Mouse (Mus musculus) embryonic facial prominence, embryonic 12.5 days (tissue): Measurements from ENCODE around the gene Ankrd2. TPM values are rescaled to one million over a fixed set of nuclear protein-coding genes. Genes with fewer than 3 reads are reported as not detected.
"Not testable (repeated sequence)": the region's sequence is repeated elsewhere in the genome, so short reads cannot be mapped to it uniquely, and the experiment has no call there.

Experiments used
- ATAC-seq: fragments of 200-750 bp; cut with Nextera tagmentation; 2 replicates; pipeline ENCODE4 v1.8.0; 2017; ENCODE audit not compliant: insufficient number of reproducible peaks, insufficient read depth, low FRiP score, low TSS enrichment
- H3K27ac ChIP-seq: fragments of 300-500 bp; sonication (generic); 2 replicates; pipeline ENCODE4 v1.5.1; 2016; ENCODE audit warnings: mild to moderate bottlenecking
- H3K27me3 ChIP-seq: fragments of 300-500 bp; sonication (generic); 2 replicates; pipeline ENCODE4 v1.6.1; 2016; ENCODE audit warnings: mild to moderate bottlenecking, moderate library complexity
- H3K36me3 ChIP-seq: fragments of 300-500 bp; sonication (generic); 2 replicates; pipeline ENCODE4 v1.6.1; 2016; ENCODE audit warnings: mild to moderate bottlenecking
- H3K4me1 ChIP-seq: fragments of 300-500 bp; sonication (generic); 2 replicates; pipeline ENCODE4 v1.6.1; 2016
- H3K4me2 ChIP-seq: fragments of 300-500 bp; sonication (generic); replicated peaks from 2 replicates; pipeline ENCODE4 v1.6.1; 2016; ENCODE audit warnings: mild to moderate bottlenecking, moderate library complexity
- H3K4me3 ChIP-seq: fragments of 300-500 bp; sonication (generic); 2 replicates; pipeline ENCODE4 v1.5.1; 2016; ENCODE audit warnings: mild to moderate bottlenecking
- H3K9ac ChIP-seq: fragments of 300-500 bp; sonication (generic); 2 replicates; pipeline ENCODE4 v1.6.1; 2016; ENCODE audit warnings: mild to moderate bottlenecking, moderate library complexity
- H3K9me3 ChIP-seq: fragments of 300-500 bp; sonication (generic); 2 replicates; pipeline ENCODE4 v1.6.1; 2016; ENCODE audit warnings: mild to moderate bottlenecking, moderate library complexity
- WGBS: fragments of 180-500 bp; shearing (Covaris S2); methylation state at CpG from one replicate; pipeline ENCODE4 v1.1.7; 2016; 5-methylcytosine and 5-hydroxymethylcytosine counted together
- polyA plus RNA-seq: library from polyadenylated mRNA; unstranded; fragments of >200 nt; fragmentation: Nextera tagmentation; extraction: Ambion mirVana; gene quantifications from 2 replicates; pipeline ENCODE4 v1.2.1, GENCODE M21; 2016

Gene Ankrd2
- polyA plus RNA-seq, 1 experiment from 2014 or later, result 0.24 TPM

DNA sequence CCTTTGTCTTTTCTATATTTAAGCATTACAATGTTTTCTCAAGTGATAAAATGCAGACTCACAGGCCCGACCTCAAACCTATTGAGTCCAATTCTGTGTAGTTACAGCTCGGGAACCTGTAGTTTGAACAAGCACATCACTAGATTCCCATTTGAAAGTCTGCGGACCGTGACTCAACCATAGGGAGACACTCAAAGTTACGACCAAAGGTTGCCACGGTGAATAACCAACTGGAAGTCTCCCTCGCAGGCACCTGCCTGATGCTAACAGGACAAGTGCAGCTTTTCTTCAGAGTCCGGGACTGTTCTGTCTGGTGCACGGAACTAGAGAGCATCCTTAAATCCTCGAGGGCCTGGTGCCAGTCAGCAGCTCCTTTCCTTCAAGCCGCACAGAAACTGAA lies 44.7 kb downstream of the Ankrd2 start:
- H3K9me3 ChIP-seq, result no peaks in the 10 kb centered on the region
- 86% methylated on average over 11 of the region's 11 CpGs for WGBS
- peaks cover 15% of the 10 kb centered on the region for H3K36me3 ChIP-seq
- no peak overlapping the region for H3K4me3 ChIP-seq
- H3K4me2 ChIP-seq, result no peak overlapping the region
- no peaks in the 10 kb centered on the region for H3K4me1 ChIP-seq
- no peak for ATAC-seq
- H3K27ac ChIP-seq, result no peak overlapping the region
- no peak overlapping the region for H3K9ac ChIP-seq
- H3K27me3 ChIP-seq, result no peaks in the 10 kb centered on the region

DNA sequence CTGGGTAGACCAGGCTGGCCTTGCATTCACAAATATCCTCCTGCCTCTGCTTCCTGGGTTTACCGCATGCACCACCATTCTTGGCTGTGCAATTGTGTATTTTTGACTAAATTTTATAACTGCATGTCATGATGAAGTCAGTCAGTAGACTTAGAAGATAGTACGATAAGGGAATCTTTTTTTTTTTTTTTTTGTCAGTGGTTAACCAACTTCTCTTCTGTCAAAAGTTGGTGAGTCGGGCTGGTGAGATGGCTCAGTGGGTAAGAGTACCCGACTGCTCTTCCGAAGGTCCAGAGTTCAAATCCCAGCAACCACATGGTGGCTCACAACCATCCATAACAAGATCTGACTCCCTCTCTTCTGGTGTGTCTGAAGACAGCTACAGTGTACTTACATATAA lies 45.8 kb downstream of the Ankrd2 start:
- WGBS, result 93% methylated on average over 5 of the region's 5 CpGs
- ATAC-seq, H3K4me2 ChIP-seq, H3K27ac ChIP-seq, H3K4me1 ChIP-seq, H3K9ac ChIP-seq, H3K36me3 ChIP-seq, H3K4me3 ChIP-seq, H3K27me3 ChIP-seq, H3K9me3 ChIP-seq: not testable (repeated sequence)

DNA sequence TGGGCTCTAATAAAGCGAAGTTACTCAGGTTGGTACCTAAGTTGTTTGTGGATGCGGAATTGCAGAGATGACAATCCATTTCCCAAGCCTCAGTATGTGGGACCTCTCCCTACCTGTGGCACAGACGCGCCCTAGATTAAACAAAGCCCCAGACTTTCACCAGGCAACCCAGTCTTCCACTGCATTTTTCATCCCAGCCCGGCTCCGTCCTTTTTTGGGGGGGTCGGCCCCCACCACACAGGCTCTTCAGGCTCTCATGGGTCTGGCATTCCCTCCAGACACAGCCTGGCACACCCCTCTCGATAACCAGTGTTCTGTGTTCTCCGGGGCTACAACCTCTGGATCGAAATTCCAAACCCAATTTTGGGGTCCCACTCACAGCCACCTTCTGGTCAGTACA lies 49.9 kb downstream of the Ankrd2 start:
- Histone ChIP-seq H3K4me3 (peak overlapping the region; percentile 69), H3K36me3 (no peaks in the 10 kb centered on the region), H3K9me3 (no peaks in the 10 kb centered on the region), H3K9ac (peak overlapping the region; percentile 70), H3K27ac (no peak overlapping the region), H3K27me3 (no peaks in the 10 kb centered on the region), H3K4me2 (peak overlapping the region; percentile 88), H3K4me1 (peaks cover 6% of the 10 kb centered on the region; the same call in 1 of the 2 replicates)
- no peak for ATAC-seq
- 6% methylated on average over 10 of the region's 10 CpGs for WGBS

DNA sequence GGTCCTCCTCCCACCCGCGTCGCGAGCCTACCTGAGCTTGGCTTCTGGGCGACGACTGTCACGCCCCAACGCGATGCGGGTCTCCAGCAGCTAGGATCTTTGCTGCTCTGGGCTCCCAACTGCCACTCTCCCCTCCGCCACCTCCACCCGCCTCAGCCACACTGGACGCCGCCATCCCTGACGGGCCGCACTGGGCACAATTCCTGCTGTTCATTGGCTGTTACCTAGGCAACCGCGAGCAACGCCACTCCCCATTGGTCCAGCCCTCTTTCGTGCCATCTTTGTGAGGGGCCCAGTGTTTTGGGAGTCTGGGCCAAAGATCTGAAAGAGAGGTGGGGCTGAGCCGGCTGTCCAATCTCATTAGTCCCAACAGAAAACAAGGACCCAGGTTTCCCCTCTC lies 50.4 kb downstream of the Ankrd2 start, which contains the start of gene Morn4:
Gene Morn4, minus strand, starts transcription at position 192 of the 400 bp plus-strand sequence.
- peak; percentile 80 for ATAC-seq
- H3K9me3 ChIP-seq, result no peaks in the 10 kb centered on the region
- peak within 1 kb of the TSS; percentile 88 for H3K4me2 ChIP-seq
- under 1% methylated on average over 21 of the region's 21 CpGs for WGBS
- no peaks in the 10 kb centered on the region for H3K27me3 ChIP-seq
- no peak within 1 kb of the TSS for H3K27ac ChIP-seq
- H3K9ac ChIP-seq, result peak within 1 kb of the TSS; percentile 70
- H3K36me3 ChIP-seq, result no peaks in the 10 kb centered on the region
- H3K4me1 ChIP-seq, result peaks cover 7% of the 10 kb centered on the region
- peak within 1 kb of the TSS; percentile 69 for H3K4me3 ChIP-seq

DNA sequence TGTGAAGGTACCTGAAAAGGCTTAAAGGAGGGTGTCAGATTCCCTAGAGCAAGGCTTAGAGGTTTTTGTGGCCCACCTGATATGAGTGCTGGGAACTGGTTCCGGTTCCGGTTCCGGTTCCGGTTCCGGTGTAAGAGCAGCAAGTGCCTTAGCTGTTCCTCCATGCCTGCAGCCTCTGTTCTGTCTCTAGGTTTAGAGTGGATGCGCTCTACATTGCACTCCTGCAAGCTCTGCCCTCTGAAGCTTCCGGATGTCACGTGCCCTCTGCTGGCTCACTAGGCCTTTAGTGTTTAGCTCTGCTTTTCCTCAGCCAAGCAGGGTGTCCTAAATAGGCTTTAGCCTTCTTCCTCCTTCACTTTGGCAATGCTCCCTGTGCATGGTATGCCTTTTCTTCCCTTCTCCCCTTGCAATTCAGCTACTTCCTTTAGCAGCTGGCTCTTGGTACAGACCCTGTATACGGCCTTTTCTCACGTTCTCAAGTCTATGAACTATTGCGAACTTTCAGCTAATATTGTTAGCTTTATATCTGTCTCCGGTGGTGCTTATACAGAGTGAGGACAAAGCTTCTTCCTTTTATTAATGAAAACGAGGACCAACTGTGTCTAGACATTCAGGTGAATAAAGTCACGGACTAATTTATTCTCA lies 53.4 kb downstream of the Ankrd2 start:
- H3K36me3 ChIP-seq, result peaks cover 6% of the 10 kb centered on the region; the same call in 1 of the 2 replicates
- H3K27me3 ChIP-seq, result no peaks in the 10 kb centered on the region
- WGBS, result 19% methylated on average over 14 of the region's 14 CpGs
- no peaks in the 10 kb centered on the region for H3K9me3 ChIP-seq
- peak overlapping the region; percentile 95 for H3K4me3 ChIP-seq
- H3K4me1 ChIP-seq, result peaks cover 16% of the 10 kb centered on the region
- H3K27ac ChIP-seq, result peak overlapping the region; percentile 92
- no peak for ATAC-seq
- peak overlapping the region; percentile 76 for H3K4me2 ChIP-seq
- H3K9ac ChIP-seq, result no peak overlapping the region

DNA sequence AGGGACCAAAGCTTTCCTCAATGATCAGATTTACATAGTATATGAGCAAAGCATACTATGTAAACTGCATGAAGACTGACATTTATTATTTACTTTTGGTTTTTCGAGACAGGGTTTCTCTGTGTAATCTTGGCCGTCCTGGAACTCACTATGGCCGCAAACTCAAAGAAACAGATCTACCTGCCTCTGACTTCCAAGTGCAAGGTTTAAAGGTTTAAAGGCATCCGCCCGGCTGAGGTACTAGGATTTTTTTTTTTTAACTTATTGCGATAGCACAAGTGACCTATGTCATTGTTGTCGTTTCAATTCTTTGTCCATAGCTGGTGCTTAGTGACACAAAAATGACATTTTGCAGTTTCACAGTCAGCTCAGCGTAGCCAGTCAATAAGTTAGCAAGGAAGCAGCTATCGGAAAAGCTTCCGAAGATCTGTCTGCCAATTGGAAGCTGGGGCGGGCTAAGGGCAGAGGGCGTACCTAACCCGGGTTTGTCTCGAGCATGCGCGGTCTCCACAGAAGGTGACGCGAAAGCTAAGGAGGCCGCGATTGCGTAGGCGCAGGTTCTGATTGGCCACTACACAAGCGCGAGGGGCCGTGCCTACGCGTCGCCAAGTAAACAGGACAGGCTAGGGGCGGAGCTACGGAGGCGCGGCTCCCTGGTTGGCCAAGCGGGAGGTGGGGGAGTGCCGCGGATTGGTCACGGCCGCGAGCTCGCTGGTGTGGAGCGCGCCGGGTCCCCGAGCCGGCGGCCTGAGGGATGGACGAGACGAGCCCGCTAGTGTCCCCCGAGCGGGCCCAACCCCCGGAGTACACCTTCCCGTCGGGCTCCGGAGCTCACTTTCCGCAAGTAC lies 54.2 kb downstream of the Ankrd2 start, which contains the start of gene Pi4k2a:
Gene Pi4k2a, plus strand, starts transcription at position 723 of the 848 bp plus-strand sequence.
- Histone ChIP-seq H3K4me1 (peaks cover 16% of the 10 kb centered on the region), H3K9me3 (no peaks in the 10 kb centered on the region), H3K27me3 (no peaks in the 10 kb centered on the region), H3K9ac (peak within 1 kb of the TSS; percentile 91), H3K4me2 (peak within 1 kb of the TSS; percentile 76), H3K4me3 (peak within 1 kb of the TSS; percentile 95), H3K27ac (peak within 1 kb of the TSS; percentile 92), H3K36me3 (peaks cover 6% of the 10 kb centered on the region; the same call in 1 of the 2 replicates)
- WGBS, result 1% methylated on average over 55 of the region's 55 CpGs
- peak; percentile 97 for ATAC-seq

DNA sequence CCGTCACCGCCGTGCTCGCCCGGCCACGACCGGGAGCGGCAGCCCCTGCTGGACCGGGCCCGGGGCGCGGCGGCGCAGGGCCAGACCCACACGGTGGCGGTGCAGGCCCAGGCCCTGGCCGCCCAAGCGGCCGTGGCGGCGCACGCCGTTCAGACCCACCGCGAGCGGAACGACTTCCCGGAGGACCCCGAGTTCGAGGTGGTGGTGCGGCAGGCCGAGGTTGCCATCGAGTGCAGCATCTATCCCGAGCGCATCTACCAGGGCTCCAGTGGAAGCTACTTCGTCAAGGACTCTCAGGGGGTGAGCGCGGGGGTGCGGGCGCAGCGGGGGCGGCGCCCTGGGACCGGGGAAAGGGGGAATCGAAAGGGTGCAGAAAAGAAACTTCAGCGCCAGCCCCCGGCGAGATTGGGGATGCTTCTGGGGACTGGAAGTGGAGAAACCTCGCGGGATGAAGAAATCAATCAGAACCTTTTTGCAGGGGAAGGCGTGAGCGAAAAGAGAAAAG lies 54.9 kb downstream of the Ankrd2 start:
- H3K36me3 ChIP-seq, result peaks cover 6% of the 10 kb centered on the region; the same call in 1 of the 2 replicates
- H3K9ac ChIP-seq, result peak overlapping the region; percentile 91
- peak overlapping the region; percentile 92 for H3K27ac ChIP-seq
- 1% methylated on average over 52 of the region's 52 CpGs for WGBS
- peak; percentile 66 for ATAC-seq
- peaks cover 16% of the 10 kb centered on the region for H3K4me1 ChIP-seq
- H3K4me3 ChIP-seq, result peak overlapping the region; percentile 95
- H3K27me3 ChIP-seq, result no peaks in the 10 kb centered on the region
- peak overlapping the region; percentile 76 for H3K4me2 ChIP-seq
- H3K9me3 ChIP-seq, result no peaks in the 10 kb centered on the region

Other genes starting within 250 kb of the Ankrd2 start
- gene Arhgap19, start 234.0 kb upstream of the Ankrd2 start, polyA plus RNA-seq, result 32.9 and 33.1 TPM in 2 replicates
- gene Frat1, start 206.0 kb upstream of the Ankrd2 start, polyA plus RNA-seq, result 7.9 and 8.9 TPM in 2 replicates
- gene Frat2, start 187.9 kb upstream of the Ankrd2 start, polyA plus RNA-seq, result 9.2 and 9.9 TPM in 2 replicates
- 23.5 and 24.0 TPM in 2 replicates for gene Rrp12, start 139.8 kb upstream of the Ankrd2 start, polyA plus RNA-seq
- 595 TPM in 2 replicates for gene Pgam1, start 124.1 kb upstream of the Ankrd2 start, polyA plus RNA-seq
- 76.7 and 81.5 TPM in 2 replicates for gene Exosc1, start 102.6 kb upstream of the Ankrd2 start, polyA plus RNA-seq
- 93.0 and 94.2 TPM in 2 replicates for gene Zdhhc16, start 102.5 kb upstream of the Ankrd2 start, polyA plus RNA-seq
- 41.5 and 41.7 TPM in 2 replicates for gene Mms19, start 54.8 kb upstream of the Ankrd2 start, polyA plus RNA-seq
- 20.3 and 20.5 TPM in 2 replicates for gene Ubtd1, start 54.2 kb upstream of the Ankrd2 start, polyA plus RNA-seq
- gene Hoga1, start 9.6 kb downstream of the Ankrd2 start, polyA plus RNA-seq, result 1.3 and 1.9 TPM in 2 replicates
- not detected in 2 replicates for gene 4933411K16Rik, start 16.2 kb downstream of the Ankrd2 start, polyA plus RNA-seq
- 37.8 and 42.8 TPM in 2 replicates for gene Morn4, start 50.4 kb downstream of the Ankrd2 start, polyA plus RNA-seq
- 39.6 and 40.0 TPM in 2 replicates for gene Pi4k2a, start 54.5 kb downstream of the Ankrd2 start, polyA plus RNA-seq
- 22.7 and 26.1 TPM in 2 replicates for gene Avpi1, start 93.1 kb downstream of the Ankrd2 start, polyA plus RNA-seq
- gene Marveld1, start 111.4 kb downstream of the Ankrd2 start, polyA plus RNA-seq, result 10.8 and 16.8 TPM in 2 replicates
- gene Zfyve27, start 128.0 kb downstream of the Ankrd2 start, polyA plus RNA-seq, result 32.5 and 36.5 TPM in 2 replicates
- 2.9 and 3.8 TPM in 2 replicates for gene Sfrp5, start 166.3 kb downstream of the Ankrd2 start, polyA plus RNA-seq
- gene Golga7b, start 211.6 kb downstream of the Ankrd2 start, polyA plus RNA-seq, result 1.8 and 1.9 TPM in 2 replicates